Mouse (Mus musculus) midbrain, postnatal 0 days (tissue): ENCODE data around the gene Tdp1. TPM values are rescaled to one million over a fixed set of nuclear protein-coding genes. Genes with fewer than 3 reads are reported as not detected.
A peak's percentile ranks its signal among the peaks of the same experiment; 100 is the strongest.

ENCODE experiments used
- ATAC-seq: fragments of 200-750 bp; cut with Nextera tagmentation; 2 replicates; pipeline ENCODE4 v1.8.0; 2017; ENCODE audit warnings: moderate number of reproducible peaks, mild to moderate bottlenecking, moderate TSS enrichment, moderate library complexity; ENCODE audit not compliant: low FRiP score
- DNase-seq: peaks from one replicate; pipeline ENCODE4 v3.0.0-alpha.2; 2015; ENCODE audit warnings: low spot score
- H3K27ac ChIP-seq: fragments of 300-500 bp; sonication (generic); 2 replicates; pipeline ENCODE4 v1.5.1; 2014; ENCODE audit warnings: low read depth, mild to moderate bottlenecking, low read length, mixed read lengths
- H3K27me3 ChIP-seq: fragments of 300-500 bp; sonication (generic); 2 replicates; pipeline ENCODE4 v1.6.1; 2014; ENCODE audit warnings: low read length, control low read depth, mixed read lengths; ENCODE audit not compliant: insufficient read depth
- H3K36me3 ChIP-seq: fragments of 300-500 bp; sonication (generic); 2 replicates; pipeline ENCODE4 v1.6.1; 2014; ENCODE audit warnings: low read length, control low read depth, mixed read lengths; ENCODE audit not compliant: insufficient read depth
- H3K4me1 ChIP-seq: fragments of 300-500 bp; sonication (generic); 2 replicates; pipeline ENCODE4 v1.6.1; 2014; ENCODE audit warnings: mild to moderate bottlenecking, control low read depth, antibody characterized with exemption, low read length, mixed read lengths; ENCODE audit not compliant: insufficient read depth
- H3K4me2 ChIP-seq: fragments of 300-500 bp; sonication (generic); 2 replicates; pipeline ENCODE4 v1.6.1; 2014; ENCODE audit warnings: low read depth, mild to moderate bottlenecking, low read length, mixed read lengths; ENCODE audit not compliant: poor library complexity, severe bottlenecking
- H3K4me3 ChIP-seq: fragments of 300-500 bp; sonication (generic); 2 replicates; pipeline ENCODE4 v1.5.1; 2014; ENCODE audit warnings: low read depth, mild to moderate bottlenecking, low read length, moderate library complexity
- H3K9ac ChIP-seq: fragments of 300-500 bp; sonication (generic); replicated peaks from 2 replicates; pipeline ENCODE4 v1.6.1; 2014; ENCODE audit warnings: mild to moderate bottlenecking, low read length, moderate library complexity, mixed read lengths; ENCODE audit not compliant: poor library complexity, severe bottlenecking
- H3K9me3 ChIP-seq: fragments of 300-500 bp; sonication (generic); 2 replicates; pipeline ENCODE4 v1.6.1; 2016; ENCODE audit warnings: low read length, control low read depth
- CTCF ChIP-seq: IDR thresholded peaks from 2 replicates; pipeline ENCODE4 v1.5.1; 2016; ENCODE audit warnings: antibody characterized with exemption, mild to moderate bottlenecking
- WGBS: fragments of 180-500 bp; shearing (Covaris S2); extraction: QIAGEN DNeasy Blood & Tissue Kit; methylation state at CpG from one replicate; pipeline ENCODE4 v1.1.7; 2014; 5-methylcytosine and 5-hydroxymethylcytosine counted together
- polyA plus RNA-seq: library from polyadenylated mRNA; unstranded; fragments of >200 nt; fragmentation: Nextera tagmentation; extraction: Ambion mirVana; gene quantifications from 2 replicates; pipeline ENCODE4 v1.2.1, GENCODE M21; 2015
- total RNA-seq: library from RNA; depleted of rRNA; stranded (reverse); fragments of >200 nt; gene quantifications from 2 replicates; pipeline ENCODE4 v1.2.3, GENCODE M21; 2014; rRNA removed

Tdp1 gene
- 16.1 and 19.0 TPM in 2 replicates for total RNA-seq
- 31.8 and 34.8 TPM in 2 replicates for polyA plus RNA-seq

GRCm38 (mm10) chr12:99884269-99885261 is at the start of gene Tdp1, which contains the start of gene Efcab11:
Tdp1 (plus strand) TSS chr12:99884517.
Efcab11 (minus strand) TSS chr12:99884439.
- peak; percentile 13; the same call in 1 of the 2 replicates for TF ChIP-seq CTCF
- H3K9me3 ChIP-seq, result no peaks in the 10 kb centered on the region
- DNase-seq (peak; percentile 97), ATAC-seq (peak; percentile 81)
- under 1% methylated on average over 48 of the region's 73 CpGs for WGBS
- H3K9ac ChIP-seq, result peak within 1 kb of the TSS; percentile 76
- no peaks in the 10 kb centered on the region for H3K27me3 ChIP-seq
- peak within 1 kb of the TSS; percentile 60 for H3K27ac ChIP-seq
- peaks cover 6% of the 10 kb centered on the region; the same call in 1 of the 2 replicates for H3K4me1 ChIP-seq
- H3K4me2 ChIP-seq, result peak within 1 kb of the TSS; percentile 92
- peak within 1 kb of the TSS; percentile 87 for H3K4me3 ChIP-seq
- no peaks in the 10 kb centered on the region for H3K36me3 ChIP-seq

GRCm38 (mm10) chr12:99836404-99837131 is 47.7 kb upstream of the Tdp1 start:
- H3K4me1 ChIP-seq, result 0 out of 2 replicates have a peak, but pooled peaks cover 4% of the 10 kb centered on the region
- 0 out of 2 replicates have a peak overlapping the region, but pooled peaks have one; percentile 8 for H3K4me3 ChIP-seq
- peak overlapping the region; percentile 30; the same call in 1 of the 2 replicates for H3K9ac ChIP-seq
- WGBS, result 27% methylated on average over 20 of the region's 20 CpGs
- DNase-seq (peak; percentile 93), ATAC-seq (peak; percentile 80)
- peak overlapping the region; percentile 32 for H3K4me2 ChIP-seq
- no peaks in the 10 kb centered on the region for H3K9me3 ChIP-seq
- peak overlapping the region; percentile 77 for H3K27ac ChIP-seq
- no peaks in the 10 kb centered on the region for H3K27me3 ChIP-seq
- no peak for TF ChIP-seq CTCF
- no peaks in the 10 kb centered on the region for H3K36me3 ChIP-seq

DNA sequence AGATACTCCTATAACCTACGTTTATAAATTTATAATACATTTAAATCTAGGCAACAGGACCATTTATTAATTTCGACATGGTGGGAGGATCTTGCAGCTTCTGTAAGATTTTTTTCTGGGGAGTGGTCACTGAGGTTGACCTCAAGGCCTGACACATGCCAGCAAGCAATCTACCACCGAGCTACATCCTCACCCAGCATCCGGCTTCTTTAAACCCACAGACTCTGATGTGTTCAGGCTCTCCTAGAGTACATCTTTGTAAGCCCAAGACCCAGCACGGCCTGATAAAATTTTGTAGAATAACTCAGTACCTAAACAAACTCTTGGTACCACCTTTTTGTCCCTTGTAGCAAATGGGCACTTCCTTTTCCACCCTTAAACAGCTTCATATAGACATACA is 46.8 kb upstream of the Tdp1 start:
- H3K9ac ChIP-seq, result no peak overlapping the region
- no peaks in the 10 kb centered on the region for H3K27me3 ChIP-seq
- no peaks in the 10 kb centered on the region for H3K36me3 ChIP-seq
- H3K4me1 ChIP-seq, result 0 out of 2 replicates have a peak, but pooled peaks cover 4% of the 10 kb centered on the region
- ATAC-seq (no peak), DNase-seq (no peak)
- WGBS, result 91% methylated on average over 5 of the region's 5 CpGs
- peak overlapping the region; percentile 77; the same call in 1 of the 2 replicates for H3K27ac ChIP-seq
- no peak overlapping the region for H3K4me2 ChIP-seq
- H3K9me3 ChIP-seq, result no peaks in the 10 kb centered on the region
- H3K4me3 ChIP-seq, result no peak overlapping the region
- TF ChIP-seq CTCF, result no peak

DNA sequence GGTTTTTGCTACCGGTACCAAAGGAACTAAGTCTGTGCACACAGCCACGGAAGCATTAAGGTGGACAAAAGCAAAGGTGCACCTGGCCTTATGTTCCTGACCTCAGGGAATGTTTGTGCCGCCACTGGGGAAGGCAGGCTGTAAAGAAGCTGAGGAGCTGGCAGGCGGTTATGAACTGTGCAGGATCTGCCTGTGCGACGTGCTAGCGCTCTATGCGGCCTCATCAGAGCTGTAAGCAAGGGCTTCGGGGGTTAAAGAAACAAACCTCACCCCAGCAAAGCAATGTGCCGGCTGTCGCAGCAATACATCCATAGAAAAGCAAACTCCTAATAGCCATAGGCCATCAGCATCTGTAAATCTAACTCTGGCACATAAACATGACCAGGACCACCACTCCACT is 46.2 kb upstream of the Tdp1 start:
- DNase-seq (no peak), ATAC-seq (no peak)
- Histone ChIP-seq H3K9ac (no peak overlapping the region), H3K4me1 (0 out of 2 replicates have a peak, but pooled peaks cover 4% of the 10 kb centered on the region), H3K4me2 (no peak overlapping the region), H3K4me3 (no peak overlapping the region), H3K27ac (no peak overlapping the region), H3K36me3 (no peaks in the 10 kb centered on the region), H3K27me3 (no peaks in the 10 kb centered on the region), H3K9me3 (no peaks in the 10 kb centered on the region)
- 80% methylated on average over 11 of the region's 11 CpGs for WGBS
- no peak for TF ChIP-seq CTCF

DNA sequence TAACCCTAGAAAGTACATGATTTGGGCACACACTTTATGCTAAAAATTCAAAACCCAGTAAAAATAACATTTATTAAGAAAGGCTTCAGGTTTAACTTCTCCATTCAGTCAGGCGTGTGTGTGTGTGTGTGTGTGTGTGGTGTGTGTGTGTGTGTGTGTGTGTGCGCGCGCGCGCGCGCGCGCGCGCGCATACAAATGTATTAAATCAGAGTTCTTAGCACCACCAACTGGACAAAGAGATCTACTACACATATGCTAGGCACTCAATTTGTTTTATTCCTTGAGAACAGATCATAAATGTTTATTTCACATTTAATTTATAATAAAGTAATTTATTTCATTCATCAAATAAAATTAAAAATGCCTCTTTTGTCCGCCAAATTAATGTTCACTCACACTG is 45.6 kb upstream of the Tdp1 start:
- no peaks in the 10 kb centered on the region for H3K9me3 ChIP-seq
- no peak for ATAC-seq
- peak; percentile 76 for DNase-seq
- H3K27me3 ChIP-seq, result no peaks in the 10 kb centered on the region
- H3K4me2 ChIP-seq, result no peak overlapping the region
- 0 out of 2 replicates have a peak, but pooled peaks cover 4% of the 10 kb centered on the region for H3K4me1 ChIP-seq
- H3K4me3 ChIP-seq, result no peak overlapping the region
- H3K36me3 ChIP-seq, result no peaks in the 10 kb centered on the region
- H3K27ac ChIP-seq, result no peak overlapping the region
- H3K9ac ChIP-seq, result no peak overlapping the region
- 79% methylated on average over 14 of the region's 14 CpGs for WGBS
- TF ChIP-seq CTCF, result peak; percentile 63
